Mouse (Mus musculus): ENCODE measurements at regions not wholly inside any gene's neighbourhood (a gene's known extent, or its start where the extent isn't known, plus 50 kb on each side); places are given as distances from the start of the nearest gene placed in this dataset.
"Not testable (repeated sequence)": the region's sequence is repeated elsewhere in the genome, so short reads cannot be mapped to it uniquely, and the experiment has no call there.

DNA sequence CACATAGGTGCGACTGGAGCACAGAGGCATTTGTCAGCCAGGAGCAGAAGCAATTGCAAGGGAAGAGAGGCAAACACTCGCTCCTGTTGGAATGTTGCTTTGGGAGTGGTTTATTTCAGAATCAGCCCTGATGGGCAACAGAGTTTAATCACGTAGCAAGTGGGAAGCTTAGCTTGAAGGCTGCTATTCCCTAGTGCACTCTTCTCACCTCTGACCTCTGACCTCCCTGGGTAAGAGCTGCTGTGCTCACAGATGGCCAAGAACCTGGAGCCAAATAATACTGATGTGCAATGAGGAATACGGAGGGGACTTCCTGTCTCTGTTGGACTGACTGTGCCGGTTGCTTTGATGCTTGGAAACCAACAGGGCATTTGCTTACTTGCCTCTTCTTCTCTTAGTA lies 88.3 kb upstream of the Cpne8 start:
- Histone ChIP-seq H3K36me3 (replicated peaks; ENCODE audit: control insufficient read depth, insufficient read depth, low read depth, low read length) (no peaks in the 10 kb centered on the region), H3K4me1 (ENCODE audit: control insufficient read depth, insufficient read depth, low read length) (no peaks in the 10 kb centered on the region), H3K27me3 (ENCODE audit: control insufficient read depth, insufficient read depth, low read length) (no peaks in the 10 kb centered on the region), H3K9ac (replicated peaks; ENCODE audit: low read length) (no peak overlapping the region), H3K9me3 (replicated peaks; ENCODE audit: control insufficient read depth, low read length) (no peaks in the 10 kb centered on the region), H3K4me2 (ENCODE audit: low read depth, low read length) (no peak overlapping the region), H3K4me3 (ENCODE audit: low read depth, low read length) (no peak overlapping the region), H3K27ac (replicated peaks; ENCODE audit: low read depth, low read length) (no peak overlapping the region)
- WGBS: 29% methylated on average over 5 of the region's 5 CpGs
- DNase-seq (ENCODE audit: low spot score): no peak
- no peak for ATAC-seq (replicated peaks; ENCODE audit: insufficient number of reproducible peaks, low FRiP score, low TSS enrichment, low read depth)

DNA sequence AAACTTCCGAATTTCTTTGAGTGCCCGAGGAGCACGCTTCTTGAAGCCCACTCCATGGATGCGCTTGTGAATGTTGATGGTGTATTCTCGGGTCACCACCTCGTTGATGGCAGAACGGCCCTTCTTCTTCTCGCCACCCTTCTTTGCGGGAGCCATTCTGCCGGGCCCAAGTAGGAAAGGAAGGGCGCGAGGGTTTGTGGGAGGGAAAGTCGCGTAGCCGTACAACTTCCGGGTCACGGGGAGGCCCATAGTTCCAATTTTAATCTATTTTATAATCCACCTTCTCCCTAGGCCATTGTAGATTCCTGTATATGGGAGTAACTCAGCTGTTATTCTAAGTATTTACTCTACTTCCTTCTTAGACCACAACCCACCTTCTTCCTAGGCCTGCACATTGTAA lies 85.3 kb upstream of the Cpne8 start:
- not testable (repeated sequence) for H3K4me1 ChIP-seq (ENCODE audit: control insufficient read depth, insufficient read depth, low read length); H3K4me3 ChIP-seq (ENCODE audit: low read depth, low read length); H3K36me3 ChIP-seq (replicated peaks; ENCODE audit: control insufficient read depth, insufficient read depth, low read depth, low read length); H3K27me3 ChIP-seq (ENCODE audit: control insufficient read depth, insufficient read depth, low read length); H3K9ac ChIP-seq (replicated peaks; ENCODE audit: low read length); H3K4me2 ChIP-seq (ENCODE audit: low read depth, low read length); DNase-seq (ENCODE audit: low spot score); H3K9me3 ChIP-seq (replicated peaks; ENCODE audit: control insufficient read depth, low read length); H3K27ac ChIP-seq (replicated peaks; ENCODE audit: low read depth, low read length); ATAC-seq (replicated peaks; ENCODE audit: insufficient number of reproducible peaks, low FRiP score, low TSS enrichment, low read depth)
- WGBS: 93% methylated on average over 7 of the region's 17 CpGs

DNA sequence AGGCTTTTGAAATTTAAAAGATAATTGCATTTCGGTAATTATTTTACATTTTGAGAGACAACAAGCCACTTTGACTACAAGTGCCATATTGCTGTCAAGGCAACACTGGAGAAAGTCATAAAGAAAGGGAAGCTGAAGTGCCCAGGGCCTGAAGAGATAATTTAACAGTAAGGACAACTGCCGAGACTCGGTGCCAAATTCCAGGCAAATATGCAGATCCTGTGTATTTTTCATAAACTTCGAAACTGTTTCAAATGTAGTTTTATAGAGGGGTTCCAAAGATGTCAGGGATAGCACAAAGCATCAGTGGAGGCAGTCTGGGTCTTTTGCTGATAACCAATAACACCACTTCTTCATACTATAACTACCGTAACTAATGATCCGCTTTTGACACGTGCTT lies 54.7 kb upstream of the Cpne8 start:
- H3K4me2 ChIP-seq (ENCODE audit: low read depth, low read length): no peak overlapping the region
- DNase-seq (ENCODE audit: low spot score) (no peak), ATAC-seq (replicated peaks; ENCODE audit: insufficient number of reproducible peaks, low FRiP score, low TSS enrichment, low read depth) (no peak)
- no peaks in the 10 kb centered on the region for H3K4me1 ChIP-seq (ENCODE audit: control insufficient read depth, insufficient read depth, low read length)
- H3K36me3 ChIP-seq (replicated peaks; ENCODE audit: control insufficient read depth, insufficient read depth, low read depth, low read length): no peaks in the 10 kb centered on the region
- WGBS: 84% methylated on average over 7 of the region's 7 CpGs
- no peak overlapping the region for H3K4me3 ChIP-seq (ENCODE audit: low read depth, low read length)
- no peak overlapping the region for H3K9ac ChIP-seq (replicated peaks; ENCODE audit: low read length)
- H3K27me3 ChIP-seq (ENCODE audit: control insufficient read depth, insufficient read depth, low read length): no peaks in the 10 kb centered on the region
- H3K9me3 ChIP-seq (replicated peaks; ENCODE audit: control insufficient read depth, low read length): no peaks in the 10 kb centered on the region
- H3K27ac ChIP-seq (replicated peaks; ENCODE audit: low read depth, low read length): no peak overlapping the region
